Mouse (Mus musculus) gonadal fat pad, adult 2 months (tissue): ENCODE results near the gene Olfr221. TPM values are rescaled to one million over a fixed set of nuclear protein-coding genes. Genes with fewer than 3 reads are reported as not detected.

Experiments
- DNase-seq: peaks from one replicate; pipeline ENCODE4 v3.0.0-alpha.2; 2012; ENCODE audit warnings: low read depth
- polyA plus RNA-seq: library from polyadenylated mRNA; depleted of rRNA; stranded (reverse); fragments of >200 nt; gene quantifications from 2 replicates; pipeline ENCODE4 v1.2.3, GENCODE M21; 2012

Olfr221 gene
- polyA plus RNA-seq, 1 experiment: not detected

DNA sequence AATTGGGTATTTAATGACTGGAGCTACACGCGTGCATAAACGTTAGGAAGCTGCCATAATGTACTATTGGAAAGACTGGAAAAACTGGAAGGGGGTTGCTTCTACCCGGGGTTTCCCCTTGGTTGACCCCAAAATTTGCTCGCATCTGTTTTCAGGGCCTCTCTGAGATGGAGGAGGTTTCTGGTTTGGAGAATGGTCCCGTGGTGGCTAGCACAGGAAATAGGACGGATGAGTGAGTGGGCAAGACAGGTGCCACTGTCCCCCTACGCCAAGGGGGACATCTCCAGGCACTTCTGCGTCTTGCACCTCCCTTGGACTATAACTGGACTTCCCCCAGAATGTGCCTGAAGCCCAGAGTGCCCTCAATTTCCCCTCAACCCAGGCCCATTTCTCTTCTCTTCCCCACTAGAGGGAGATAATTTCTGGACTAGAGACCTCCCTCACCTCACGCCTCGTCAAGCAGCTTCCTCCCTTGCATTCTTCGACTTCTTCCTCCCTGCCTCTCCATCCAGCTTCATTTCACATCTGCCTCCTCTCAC, 23.1 kb downstream of the Olfr221 start:
- DNase-seq: no peak

DNA sequence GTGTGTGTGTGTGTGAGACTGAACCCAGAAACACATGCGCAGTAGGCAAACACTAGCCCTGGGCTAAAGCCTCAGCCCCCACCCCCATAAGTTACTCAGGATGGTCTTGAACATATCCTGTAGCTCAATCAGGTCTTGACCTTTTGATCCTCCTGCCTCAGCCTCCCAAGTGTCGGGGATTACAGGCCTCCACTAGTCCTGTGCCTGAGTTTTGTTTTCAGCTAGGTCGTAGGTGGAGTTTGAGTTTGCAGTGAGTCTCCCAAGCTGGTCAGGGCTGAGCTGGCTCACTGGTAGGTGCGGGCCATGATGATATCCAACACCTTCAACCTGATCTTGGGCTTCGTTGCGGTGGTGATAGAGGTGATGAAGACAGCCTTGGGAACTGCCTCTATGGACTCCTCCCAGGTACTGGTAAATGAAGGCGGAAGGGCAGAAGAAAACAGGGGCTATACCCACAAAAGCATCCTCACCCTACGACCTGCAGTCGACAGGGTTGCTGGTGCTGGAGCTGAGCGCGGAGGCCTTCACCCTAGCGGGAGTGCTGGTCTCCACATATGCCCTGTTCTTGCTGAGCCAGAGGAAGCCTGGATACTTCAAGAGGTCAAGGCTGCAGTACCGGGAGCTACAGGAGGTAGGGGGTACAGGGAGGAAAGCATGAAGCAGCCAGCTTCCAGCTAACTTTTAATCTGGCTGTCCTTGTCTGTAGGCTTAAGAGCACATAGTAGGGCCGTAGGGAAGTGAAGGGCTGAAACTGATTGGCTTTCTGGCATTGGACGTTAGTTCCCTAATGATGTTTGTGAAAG, 23.8 kb downstream of the Olfr221 start:
- DNase-seq: no peak

- no peak for DNase-seq
Measured at GRCm38 (mm10) chr14:52017662-52018061, 24.6 kb downstream of the Olfr221 start.

DNA sequence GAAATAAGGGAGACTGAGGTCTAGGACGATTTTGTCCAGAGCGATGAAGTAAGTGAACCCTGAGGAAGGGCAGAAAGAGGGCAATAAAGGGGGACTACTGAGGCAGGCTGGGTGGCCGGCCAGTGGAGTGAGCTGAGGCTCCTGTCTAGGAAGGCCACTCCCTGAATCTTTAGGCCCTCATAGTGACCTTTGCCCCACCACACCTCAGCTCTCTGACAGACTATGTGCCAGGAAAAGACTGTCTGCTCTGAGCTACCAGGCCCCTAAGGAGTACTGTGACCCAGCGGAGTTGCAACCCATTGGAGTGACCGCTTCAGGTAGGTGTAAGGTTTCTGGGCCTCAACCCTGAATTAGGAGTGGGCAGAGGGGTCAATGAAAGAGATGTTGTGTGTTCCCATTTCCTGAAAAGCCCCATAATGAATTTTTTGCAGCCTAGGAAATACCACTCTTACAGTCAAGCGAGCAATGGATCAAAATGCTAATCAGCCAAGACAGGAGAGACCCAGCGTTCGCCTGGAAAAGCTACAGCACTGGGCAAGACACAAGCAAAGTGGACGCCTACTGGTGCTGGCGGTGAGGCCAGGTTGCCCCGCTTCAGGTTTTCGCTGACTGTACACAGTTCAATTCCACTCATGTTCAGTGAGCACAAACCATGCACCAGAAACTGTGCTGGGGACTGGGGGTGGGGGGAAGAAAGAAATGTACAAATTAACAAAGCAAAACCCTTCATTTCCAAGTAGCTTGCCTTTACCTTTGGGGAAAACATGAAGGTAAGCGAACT, 25.4 kb downstream of the Olfr221 start:
- DNase-seq: no peak

DNA sequence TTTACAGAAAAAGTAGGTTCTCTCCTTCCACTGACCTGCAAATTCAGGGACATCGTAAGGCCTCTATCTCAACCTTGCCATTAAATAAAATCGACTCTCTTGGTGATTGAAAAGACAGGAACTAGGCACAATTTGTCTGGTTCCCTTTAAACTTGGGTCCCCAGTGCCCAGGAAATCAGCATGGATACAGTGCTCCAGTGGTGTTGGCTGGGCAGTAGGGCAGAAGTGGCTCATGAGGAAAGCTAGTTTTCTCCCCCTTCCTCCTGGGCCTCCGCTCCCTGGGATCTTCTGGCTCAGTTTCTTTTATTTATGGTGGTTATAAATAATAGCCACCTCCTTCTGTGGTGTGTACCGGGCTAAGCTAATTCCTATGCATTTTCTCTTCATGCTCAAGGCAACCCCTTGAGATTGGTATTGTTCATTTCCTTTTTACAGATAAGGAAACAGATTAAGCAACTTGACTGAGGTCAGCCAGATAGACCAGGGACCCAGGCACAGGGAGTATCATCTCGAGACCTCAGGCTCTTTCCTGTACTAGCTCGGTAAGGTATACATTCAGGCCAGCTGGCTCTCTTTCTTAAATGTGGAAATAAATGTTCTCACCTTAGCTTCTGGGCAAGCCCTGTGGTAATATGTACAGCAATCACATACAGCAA, 26.7 kb downstream of the Olfr221 start, which contains the start of gene Tmem253:
Gene Tmem253 (plus strand): TSS at position 214 of the 656 bp plus-strand sequence.
- no peak for DNase-seq

- no peak for DNase-seq
Measured at GRCm38 (mm10) chr14:52014761-52015311, 27.4 kb downstream of the Olfr221 start.

- DNase-seq: no peak
Measured at GRCm38 (mm10) chr14:52014271-52014760, 27.9 kb downstream of the Olfr221 start.

- DNase-seq: no peak
Measured at GRCm38 (mm10) chr14:52013771-52014219, 28.5 kb downstream of the Olfr221 start.

DNA sequence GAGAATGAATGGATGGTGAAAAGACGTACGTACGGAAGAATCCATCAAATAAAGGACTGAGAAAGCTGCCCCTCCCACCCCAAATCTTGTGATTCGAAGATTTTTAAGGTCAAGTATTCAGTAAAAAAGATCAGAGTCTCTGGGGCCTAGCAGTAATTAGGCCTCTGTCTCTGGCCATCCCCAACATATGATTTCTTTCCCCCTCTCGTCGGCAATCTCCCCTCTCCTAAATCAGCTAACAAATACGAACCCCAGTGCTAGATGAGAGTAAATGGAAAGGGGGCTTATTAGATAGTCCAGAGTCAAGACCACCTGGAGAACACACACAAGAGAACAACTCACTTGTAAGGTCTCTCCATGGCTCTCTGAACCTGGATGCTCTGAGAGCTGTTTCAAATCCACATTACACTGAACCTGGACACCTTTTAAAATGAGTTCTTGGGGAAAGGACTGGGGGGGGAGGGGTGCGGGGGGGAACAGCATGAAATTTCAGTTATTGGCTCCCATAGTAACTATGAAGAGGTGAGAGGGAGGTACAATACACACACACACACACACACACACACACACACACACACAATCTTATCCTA, 29.1 kb downstream of the Olfr221 start:
- no peak for DNase-seq

GRCm38 (mm10) chr14:52012553-52012952, 29.7 kb downstream of the Olfr221 start:
- DNase-seq: no peak

- no peak for DNase-seq
Measured at GRCm38 (mm10) chr14:52012085-52012484, 30.2 kb downstream of the Olfr221 start.

DNA sequence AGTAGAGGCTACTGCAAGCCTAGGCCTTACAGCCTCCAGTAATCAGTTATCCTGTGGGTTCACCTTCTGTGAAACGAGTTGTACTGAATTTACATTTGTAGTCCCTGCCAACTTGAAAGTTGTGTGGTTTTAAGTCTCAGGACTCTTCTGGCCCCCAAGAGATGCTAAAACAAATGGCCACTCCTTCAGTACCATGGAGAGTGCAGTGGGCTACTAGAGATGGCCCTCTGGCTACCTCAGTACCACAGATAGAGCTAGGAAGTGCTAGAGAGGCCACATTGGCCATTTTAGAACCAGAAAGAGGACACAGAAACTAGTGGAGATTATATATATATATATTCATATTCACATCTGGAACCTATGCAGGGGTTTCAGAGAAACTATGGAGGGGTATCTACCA, 30.6 kb downstream of the Olfr221 start:
- no peak for DNase-seq

DNA sequence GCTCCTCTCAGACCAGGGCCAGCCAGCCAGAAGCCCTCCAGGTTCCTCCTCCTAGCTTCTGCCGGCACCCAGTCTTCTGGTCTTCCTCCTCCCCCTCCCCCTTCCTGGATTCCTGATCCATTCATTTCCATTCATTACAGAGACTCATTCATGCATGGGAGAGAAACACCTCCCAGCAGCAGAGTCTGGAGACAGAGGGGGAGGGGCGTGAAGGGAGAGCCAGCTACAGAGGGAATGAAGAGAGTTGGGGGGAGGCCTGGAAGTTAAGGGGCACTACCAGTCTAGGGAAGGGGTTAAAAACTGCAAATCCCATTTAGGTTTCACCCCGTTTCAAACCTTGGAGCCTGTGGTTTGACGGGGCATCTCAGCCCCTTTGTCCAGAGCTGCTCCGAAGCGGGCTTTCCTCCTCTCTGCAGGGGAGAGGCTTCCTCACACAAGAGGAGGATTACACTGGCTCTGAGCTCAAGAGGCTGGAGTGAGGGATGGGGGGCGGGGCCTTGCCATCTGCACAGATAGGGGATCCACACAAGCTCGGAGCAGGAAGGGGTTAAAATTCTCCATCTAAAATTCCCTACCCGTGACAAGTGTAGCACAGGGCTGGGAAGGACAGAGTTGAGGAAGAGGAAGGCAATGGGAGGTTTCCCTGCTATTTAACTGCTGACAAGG, 31.7 kb downstream of the Olfr221 start:
- DNase-seq: no peak

DNA sequence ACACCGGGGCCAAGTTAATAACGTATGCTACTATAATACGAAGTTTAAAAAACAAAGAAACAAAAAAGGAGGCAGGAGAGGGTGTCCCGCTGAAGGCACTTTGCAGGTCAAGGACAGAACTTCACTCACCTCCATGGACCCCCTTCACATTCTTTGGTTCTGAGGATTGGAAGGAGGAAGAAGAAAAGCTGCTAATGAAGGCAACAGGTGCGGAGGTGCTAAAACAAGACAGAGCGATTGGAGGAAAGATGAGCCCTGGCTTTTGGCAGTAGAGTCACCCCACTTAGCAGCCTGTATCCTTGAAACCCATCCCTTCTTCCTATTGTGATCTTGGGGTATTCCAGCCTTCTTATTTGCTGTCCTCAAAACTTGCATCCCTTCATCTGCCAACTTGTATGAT, 32.4 kb downstream of the Olfr221 start:
- no peak for DNase-seq

DNA sequence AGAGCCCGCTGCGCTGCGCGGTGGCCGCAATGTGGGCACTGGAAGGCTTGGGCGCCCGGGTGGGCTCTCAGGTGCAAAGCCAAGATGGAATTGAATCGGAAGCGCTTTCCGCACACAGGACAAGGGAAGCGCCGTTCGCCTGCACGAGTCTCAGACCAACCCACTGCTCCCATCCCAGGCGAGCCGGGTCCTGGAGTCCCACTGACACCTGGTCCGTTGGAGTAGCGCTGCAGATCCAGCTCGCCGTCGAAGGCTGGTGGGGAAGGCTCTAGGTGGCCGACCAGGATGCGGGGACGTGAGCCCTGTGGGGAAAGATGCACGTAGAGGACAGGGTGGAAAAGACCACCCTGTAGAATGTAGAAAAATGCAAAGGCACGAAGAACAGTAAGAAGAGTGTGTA, 32.9 kb downstream of the Olfr221 start:
- DNase-seq: no peak

- DNase-seq: no peak
Measured at GRCm38 (mm10) chr14:52008321-52009203, 33.7 kb downstream of the Olfr221 start.

GRCm38 (mm10) chr14:52006771-52007170, 35.5 kb downstream of the Olfr221 start:
- DNase-seq: no peak

- no peak for DNase-seq
Measured at GRCm38 (mm10) chr14:52006241-52006640, 36.0 kb downstream of the Olfr221 start.

- no peak for DNase-seq
Measured at GRCm38 (mm10) chr14:52005616-52006015, 36.6 kb downstream of the Olfr221 start.

DNA sequence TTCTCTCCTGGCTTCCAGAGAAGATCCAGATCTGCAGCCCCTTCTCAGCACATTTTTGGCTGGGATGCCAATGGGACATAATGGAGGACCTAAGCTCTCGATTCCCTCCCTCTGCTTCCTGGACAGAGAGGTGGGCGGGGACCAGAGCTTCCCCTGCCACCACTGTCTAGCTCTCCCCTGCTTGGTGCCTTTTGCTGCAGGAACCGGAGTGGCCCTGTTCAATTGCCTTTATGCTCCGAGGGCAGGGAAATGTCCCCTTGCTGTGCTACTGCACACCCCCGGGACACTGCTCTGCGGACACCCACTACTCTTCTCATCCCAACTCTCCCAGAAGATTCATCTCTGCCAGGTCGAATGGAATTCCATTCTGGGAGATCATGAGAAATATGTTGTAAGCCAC, 37.1 kb downstream of the Olfr221 start:
- DNase-seq: no peak
